Mouse (Mus musculus): Measurements from ENCODE around the gene Slc3a1. TPM values are rescaled to one million over a fixed set of nuclear protein-coding genes. Genes with fewer than 3 reads are reported as not detected.

Slc3a1 gene
- polyA plus RNA-seq, 1 experiment from 2014 or later, result 121 TPM

- peak overlapping the region; percentile 63 for H3K4me2 ChIP-seq (replicated peaks; ENCODE audit: low read depth)
- peak overlapping the region; percentile 82 for H3K27ac ChIP-seq (ENCODE audit: low read depth, low read length)
- ATAC-seq, result no peak
- no peak for TF ChIP-seq CTCF (IDR thresholded peaks at IDR 0.05; ENCODE audit: low read depth)
- WGBS, result 66% methylated on average over 10 of the region's 10 CpGs
- H3K4me3 ChIP-seq (ENCODE audit: low read depth, low read length), result peak overlapping the region; percentile 32
- no peaks in the 10 kb centered on the region; the same call in 1 of the 2 replicates for H3K4me1 ChIP-seq (replicated peaks; ENCODE audit: control insufficient read depth, insufficient read depth, low read length)
- no peaks in the 10 kb centered on the region for H3K36me3 ChIP-seq (ENCODE audit: control insufficient read depth, insufficient read depth)
- peak overlapping the region; percentile 38; the same call in 1 of the 2 replicates for H3K9ac ChIP-seq (ENCODE audit: low read depth, low read length)
- no peaks in the 10 kb centered on the region for H3K27me3 ChIP-seq (replicated peaks; ENCODE audit: control insufficient read depth, insufficient read depth, low read length)
- H3K9me3 ChIP-seq (ENCODE audit: control insufficient read depth), result no peaks in the 10 kb centered on the region
Observed at GRCm38 (mm10) chr17:85028797-85029196, 621 bp downstream of the Slc3a1 start.

- 0 out of 2 replicates have a peak, but pooled peaks cover 5% of the 10 kb centered on the region for H3K36me3 ChIP-seq (ENCODE audit: control insufficient read depth, insufficient read depth)
- no peaks in the 10 kb centered on the region for H3K9me3 ChIP-seq (ENCODE audit: control insufficient read depth)
- H3K4me2 ChIP-seq (replicated peaks; ENCODE audit: low read depth), result peak overlapping the region; percentile 63
- H3K9ac ChIP-seq (ENCODE audit: low read depth, low read length), result peak overlapping the region; percentile 38; the same call in 1 of the 2 replicates
- WGBS, result 43% methylated on average over 5 of the region's 5 CpGs
- peak overlapping the region; percentile 61 for H3K27ac ChIP-seq (ENCODE audit: low read depth, low read length)
- peak; percentile 54 for ATAC-seq
- peak overlapping the region; percentile 32 for H3K4me3 ChIP-seq (ENCODE audit: low read depth, low read length)
- no peaks in the 10 kb centered on the region; the same call in 1 of the 2 replicates for H3K4me1 ChIP-seq (replicated peaks; ENCODE audit: control insufficient read depth, insufficient read depth, low read length)
- 0 out of 2 replicates have a peak, but pooled peaks have one; percentile 19 for TF ChIP-seq CTCF (IDR thresholded peaks at IDR 0.05; ENCODE audit: low read depth)
- H3K27me3 ChIP-seq (replicated peaks; ENCODE audit: control insufficient read depth, insufficient read depth, low read length), result no peaks in the 10 kb centered on the region
Observed at GRCm38 (mm10) chr17:85030651-85031050, 2.5 kb downstream of the Slc3a1 start.

GRCm38 (mm10) chr17:85033087-85033486 lies 4.9 kb downstream of the Slc3a1 start:
- 42% methylated on average over 3 of the region's 3 CpGs for WGBS
- Histone ChIP-seq H3K4me1 (replicated peaks; ENCODE audit: control insufficient read depth, insufficient read depth, low read length) (no peaks in the 10 kb centered on the region; the same call in 1 of the 2 replicates), H3K9me3 (ENCODE audit: control insufficient read depth) (no peaks in the 10 kb centered on the region), H3K27me3 (replicated peaks; ENCODE audit: control insufficient read depth, insufficient read depth, low read length) (no peaks in the 10 kb centered on the region), H3K9ac (ENCODE audit: low read depth, low read length) (no peak overlapping the region), H3K27ac (ENCODE audit: low read depth, low read length) (no peak overlapping the region), H3K4me2 (replicated peaks; ENCODE audit: low read depth) (no peak overlapping the region), H3K4me3 (ENCODE audit: low read depth, low read length) (no peak overlapping the region), H3K36me3 (ENCODE audit: control insufficient read depth, insufficient read depth) (peaks cover 7% of the 10 kb centered on the region; the same call in 1 of the 2 replicates)
- peak; percentile 58 for ATAC-seq
- no peak for TF ChIP-seq CTCF (IDR thresholded peaks at IDR 0.05; ENCODE audit: low read depth)

GRCm38 (mm10) chr17:85034068-85034467 lies 5.9 kb downstream of the Slc3a1 start:
- Histone ChIP-seq H3K9ac (ENCODE audit: low read depth, low read length) (no peak overlapping the region), H3K36me3 (ENCODE audit: control insufficient read depth, insufficient read depth) (peaks cover 12% of the 10 kb centered on the region; the same call in 1 of the 2 replicates), H3K27ac (ENCODE audit: low read depth, low read length) (no peak overlapping the region), H3K9me3 (ENCODE audit: control insufficient read depth) (no peaks in the 10 kb centered on the region), H3K27me3 (replicated peaks; ENCODE audit: control insufficient read depth, insufficient read depth, low read length) (no peaks in the 10 kb centered on the region), H3K4me1 (replicated peaks; ENCODE audit: control insufficient read depth, insufficient read depth, low read length) (no peaks in the 10 kb centered on the region; the same call in 1 of the 2 replicates), H3K4me3 (ENCODE audit: low read depth, low read length) (no peak overlapping the region), H3K4me2 (replicated peaks; ENCODE audit: low read depth) (no peak overlapping the region)
- no peak for TF ChIP-seq CTCF (IDR thresholded peaks at IDR 0.05; ENCODE audit: low read depth)
- 53% methylated on average over 11 of the region's 11 CpGs for WGBS
- no peak for ATAC-seq

- Histone ChIP-seq H3K4me1 (replicated peaks; ENCODE audit: control insufficient read depth, insufficient read depth, low read length) (peaks cover 11% of the 10 kb centered on the region), H3K27ac (ENCODE audit: low read depth, low read length) (no peak overlapping the region), H3K9ac (ENCODE audit: low read depth, low read length) (no peak overlapping the region), H3K4me3 (ENCODE audit: low read depth, low read length) (no peak overlapping the region), H3K27me3 (replicated peaks; ENCODE audit: control insufficient read depth, insufficient read depth, low read length) (no peaks in the 10 kb centered on the region), H3K9me3 (ENCODE audit: control insufficient read depth) (no peaks in the 10 kb centered on the region), H3K4me2 (replicated peaks; ENCODE audit: low read depth) (no peak overlapping the region), H3K36me3 (ENCODE audit: control insufficient read depth, insufficient read depth) (peaks cover 12% of the 10 kb centered on the region; the same call in 1 of the 2 replicates)
- ATAC-seq, result peak; percentile 26; the same call in 1 of the 2 replicates
- 50% methylated on average over 5 of the region's 5 CpGs for WGBS
- no peak for TF ChIP-seq CTCF (IDR thresholded peaks at IDR 0.05; ENCODE audit: low read depth)
Observed at GRCm38 (mm10) chr17:85037855-85038254, 9.7 kb downstream of the Slc3a1 start.

GRCm38 (mm10) chr17:85038311-85038710 lies 10.1 kb downstream of the Slc3a1 start:
- no peaks in the 10 kb centered on the region for H3K27me3 ChIP-seq (replicated peaks; ENCODE audit: control insufficient read depth, insufficient read depth, low read length)
- H3K9ac ChIP-seq (ENCODE audit: low read depth, low read length), result no peak overlapping the region
- peaks cover 12% of the 10 kb centered on the region; the same call in 1 of the 2 replicates for H3K36me3 ChIP-seq (ENCODE audit: control insufficient read depth, insufficient read depth)
- no peak overlapping the region for H3K27ac ChIP-seq (ENCODE audit: low read depth, low read length)
- peaks cover 11% of the 10 kb centered on the region; the same call in 1 of the 2 replicates for H3K4me1 ChIP-seq (replicated peaks; ENCODE audit: control insufficient read depth, insufficient read depth, low read length)
- 83% methylated on average over 4 of the region's 4 CpGs for WGBS
- H3K4me3 ChIP-seq (ENCODE audit: low read depth, low read length), result no peak overlapping the region
- no peak overlapping the region for H3K4me2 ChIP-seq (replicated peaks; ENCODE audit: low read depth)
- no peak for TF ChIP-seq CTCF (IDR thresholded peaks at IDR 0.05; ENCODE audit: low read depth)
- no peak for ATAC-seq
- no peaks in the 10 kb centered on the region for H3K9me3 ChIP-seq (ENCODE audit: control insufficient read depth)
